Mouse (Mus musculus) hindbrain, embryonic 12.5 days (tissue): ENCODE results near the gene Bcl2a1c. TPM values are rescaled to one million over a fixed set of nuclear protein-coding genes. Genes with fewer than 3 reads are reported as not detected.

ENCODE experiments used
- ATAC-seq: fragments of 200-750 bp; cut with Nextera tagmentation; 2 replicates; pipeline ENCODE4 v1.8.0; 2017; ENCODE audit warnings: moderate TSS enrichment; ENCODE audit not compliant: low FRiP score
- H3K27ac ChIP-seq: fragments of 300-500 bp; sonication (generic); 2 replicates; pipeline ENCODE4 v1.5.1; 2016; ENCODE audit warnings: mild to moderate bottlenecking
- H3K27me3 ChIP-seq: fragments of 300-500 bp; sonication (generic); 2 replicates; pipeline ENCODE4 v1.6.1; 2016; ENCODE audit warnings: mild to moderate bottlenecking
- H3K36me3 ChIP-seq: fragments of 300-500 bp; sonication (generic); 2 replicates; pipeline ENCODE4 v1.6.1; 2016; ENCODE audit warnings: mild to moderate bottlenecking
- H3K4me1 ChIP-seq: fragments of 300-500 bp; sonication (generic); 2 replicates; pipeline ENCODE4 v1.6.1; 2016
- H3K4me2 ChIP-seq: fragments of 300-500 bp; sonication (generic); replicated peaks from 2 replicates; pipeline ENCODE4 v1.6.1; 2016; ENCODE audit warnings: mild to moderate bottlenecking
- H3K4me3 ChIP-seq: fragments of 300-500 bp; sonication (generic); 2 replicates; pipeline ENCODE4 v1.5.1; 2016; ENCODE audit warnings: mild to moderate bottlenecking
- H3K9ac ChIP-seq: fragments of 300-500 bp; sonication (generic); 2 replicates; pipeline ENCODE4 v1.6.1; 2016; ENCODE audit warnings: mild to moderate bottlenecking, moderate library complexity
- H3K9me3 ChIP-seq: fragments of 300-500 bp; sonication (generic); replicated peaks from 2 replicates; pipeline ENCODE4 v1.6.1; 2016; ENCODE audit warnings: mild to moderate bottlenecking
- WGBS: fragments of 180-500 bp; shearing (Covaris S2); methylation state at CpG from one replicate; pipeline ENCODE4 v1.1.7; 2016; 5-methylcytosine and 5-hydroxymethylcytosine counted together
- polyA plus RNA-seq: library from polyadenylated mRNA; unstranded; fragments of >200 nt; fragmentation: Nextera tagmentation; extraction: Ambion mirVana; gene quantifications from 2 replicates; pipeline ENCODE4 v1.2.1, GENCODE M21; 2016

The Bcl2a1c gene
- polyA plus RNA-seq, 1 experiment from 2014 or later = not detected

GRCm38 (mm10) chr9:114379871-114380270 is 49.9 kb downstream of the Bcl2a1c start:
- Histone ChIP-seq H3K36me3 (0 out of 2 replicates have a peak, but pooled peaks cover 7% of the 10 kb centered on the region), H3K4me1 (no peaks in the 10 kb centered on the region), H3K27ac (no peak overlapping the region), H3K27me3 (no peaks in the 10 kb centered on the region), H3K9ac (no peak overlapping the region), H3K4me2 (no peak overlapping the region), H3K9me3 (no peaks in the 10 kb centered on the region), H3K4me3 (no peak overlapping the region)
- ATAC-seq = no peak
- WGBS = 84% methylated on average over 12 of the region's 12 CpGs

Other genes starting within 250 kb of the Bcl2a1c start
- 68.4 and 73.9 TPM in 2 replicates for gene Crtap, start 60.5 kb downstream of the Bcl2a1c start, polyA plus RNA-seq
- gene Glb1, start 70.9 kb downstream of the Bcl2a1c start, polyA plus RNA-seq = 26.0 and 27.9 TPM in 2 replicates
- gene Tmppe, start 71.0 kb downstream of the Bcl2a1c start, polyA plus RNA-seq = 9.1 and 10.3 TPM in 2 replicates
- gene Ccr4, start 174.8 kb downstream of the Bcl2a1c start, polyA plus RNA-seq = not detected in 2 replicates
- gene C130032M10Rik, start 185.6 kb downstream of the Bcl2a1c start, polyA plus RNA-seq = 0.31 and 0.46 TPM in 2 replicates
- 1.2 and 1.3 TPM in 2 replicates for gene Trim71, start 234.2 kb downstream of the Bcl2a1c start, polyA plus RNA-seq